Mouse (Mus musculus): Measurements from ENCODE around the gene Mfsd2a. TPM values are rescaled to one million over a fixed set of nuclear protein-coding genes. Genes with fewer than 3 reads are reported as not detected.
A peak's percentile ranks its signal among the peaks of the same experiment; 100 is the strongest.

The Mfsd2a gene
- total and polyA plus RNA-seq, 2 experiments, result 32.8 to 44.0 TPM

DNA sequence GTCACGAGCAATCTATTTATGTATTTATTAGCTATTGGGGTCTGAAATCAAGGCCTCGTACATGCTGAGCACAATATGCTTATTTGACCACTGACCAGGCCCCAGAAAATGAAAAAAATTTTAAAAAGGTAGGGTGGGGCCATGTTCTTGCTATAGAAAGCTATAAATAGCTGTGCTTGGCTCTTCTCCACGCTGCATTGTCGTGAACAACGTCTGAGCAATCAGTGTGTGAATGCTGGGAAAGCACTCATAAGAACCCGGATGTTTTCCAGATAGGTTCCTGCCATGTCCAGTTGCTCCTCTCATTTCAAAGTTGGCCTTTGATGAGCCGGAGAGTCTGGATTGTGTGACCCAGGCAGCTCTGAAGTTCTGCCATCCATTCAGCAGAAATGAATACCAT lies 46.8 kb downstream of the Mfsd2a start:
- H3K9ac ChIP-seq (ENCODE audit: low read depth, low read length), result no peak overlapping the region
- H3K4me1 ChIP-seq (ENCODE audit: control insufficient read depth, insufficient read depth, low read length), result no peaks in the 10 kb centered on the region
- no peaks in the 10 kb centered on the region for H3K79me2 ChIP-seq (ENCODE audit: control insufficient read depth, insufficient read depth, low read length)
- WGBS, result 82% methylated on average over 7 of the region's 7 CpGs
- H3K36me3 ChIP-seq (ENCODE audit: control insufficient read depth, insufficient read depth, low read length), result no peaks in the 10 kb centered on the region
- no peak overlapping the region for H3K27ac ChIP-seq (replicated peaks; ENCODE audit: insufficient read depth, low read depth, low read length)
- TF ChIP-seq CTCF (IDR thresholded peaks at IDR 0.05; ENCODE audit: low read depth, low read length), result no peak
- no peak for TF ChIP-seq POLR2A (IDR thresholded peaks at IDR 0.05; ENCODE audit: extremely low read depth, insufficient read depth, low read length)
- no peak overlapping the region for H3K4me3 ChIP-seq (ENCODE audit: insufficient read depth, low read depth, low read length)
- DNase-seq (ENCODE audit: extremely low read depth, low read depth, low spot score), result no peak
- peaks cover 5% of the 10 kb centered on the region; the same call in 1 of the 2 replicates for H3K27me3 ChIP-seq (ENCODE audit: control insufficient read depth, insufficient read depth, low read length)

DNA sequence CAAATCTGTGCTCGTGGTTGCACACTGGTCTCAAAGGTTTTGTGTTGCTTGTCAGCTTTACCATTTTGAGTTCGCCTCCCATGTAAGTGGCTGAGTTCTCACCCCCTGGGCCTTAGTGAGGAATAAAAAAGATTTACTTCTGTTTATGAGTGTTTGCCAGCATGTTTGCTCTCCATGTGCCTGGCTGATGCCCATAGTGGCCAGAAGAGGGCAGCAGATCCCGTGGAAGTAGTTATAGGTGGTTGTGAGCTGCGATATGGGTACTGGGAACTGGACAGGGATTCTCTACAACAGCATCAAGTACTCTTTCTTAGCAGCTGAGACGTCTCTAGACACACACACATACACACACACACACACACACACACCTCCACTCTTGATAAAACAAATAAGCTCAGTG lies 48.4 kb downstream of the Mfsd2a start:
- no peaks in the 10 kb centered on the region for H3K79me2 ChIP-seq (ENCODE audit: control insufficient read depth, insufficient read depth, low read length)

DNA sequence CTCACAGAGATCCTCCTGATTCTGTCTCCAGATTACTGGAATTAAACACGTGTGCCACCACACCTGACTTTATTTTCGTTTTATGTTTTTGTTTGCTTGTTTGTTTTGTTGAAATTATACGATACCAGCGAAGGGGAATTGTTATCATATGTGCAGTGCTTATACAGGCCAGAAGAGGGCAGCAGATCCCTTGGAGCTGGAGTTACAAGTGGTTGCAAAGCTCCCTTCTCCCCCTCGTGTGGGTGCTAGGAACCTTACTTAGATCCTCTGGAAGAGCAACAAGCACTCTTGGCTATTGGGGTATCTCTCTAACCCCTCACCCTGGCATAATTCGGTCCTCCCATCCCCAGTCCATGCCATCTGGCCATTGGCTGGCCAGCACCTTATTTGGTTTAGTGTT lies 50.4 kb downstream of the Mfsd2a start:
- H3K9ac ChIP-seq (ENCODE audit: low read depth, low read length), result no peak overlapping the region
- H3K27me3 ChIP-seq (ENCODE audit: control insufficient read depth, insufficient read depth, low read length), result no peaks in the 10 kb centered on the region
- 47% methylated on average over 6 of the region's 6 CpGs for WGBS
- H3K27ac ChIP-seq (replicated peaks; ENCODE audit: insufficient read depth, low read depth, low read length), result no peak overlapping the region
- no peaks in the 10 kb centered on the region for H3K36me3 ChIP-seq (ENCODE audit: control insufficient read depth, insufficient read depth, low read length)
- H3K4me3 ChIP-seq (ENCODE audit: insufficient read depth, low read depth, low read length), result no peak overlapping the region
- TF ChIP-seq CTCF (IDR thresholded peaks at IDR 0.05; ENCODE audit: low read depth, low read length) (peak; percentile 59), POLR2A (IDR thresholded peaks at IDR 0.05; ENCODE audit: extremely low read depth, insufficient read depth, low read length) (no peak)
- no peaks in the 10 kb centered on the region for H3K79me2 ChIP-seq (ENCODE audit: control insufficient read depth, insufficient read depth, low read length)
- DNase-seq (ENCODE audit: extremely low read depth, low read depth, low spot score), result peak; percentile 37
- no peaks in the 10 kb centered on the region for H3K4me1 ChIP-seq (ENCODE audit: control insufficient read depth, insufficient read depth, low read length)

More for the DNA sequence above, 48.4 kb downstream of the Mfsd2a start:
- DNase-seq (ENCODE audit: extremely low read depth, low read depth, low spot score), result no peak
- Histone ChIP-seq H3K27ac (replicated peaks; ENCODE audit: insufficient read depth, low read depth, low read length) (no peak overlapping the region), H3K9ac (ENCODE audit: low read depth, low read length) (no peak overlapping the region), H3K4me3 (ENCODE audit: insufficient read depth, low read depth, low read length) (no peak overlapping the region), H3K36me3 (ENCODE audit: control insufficient read depth, insufficient read depth, low read length) (no peaks in the 10 kb centered on the region), H3K27me3 (ENCODE audit: control insufficient read depth, insufficient read depth, low read length) (peaks cover 5% of the 10 kb centered on the region; the same call in 1 of the 2 replicates), H3K4me1 (ENCODE audit: control insufficient read depth, insufficient read depth, low read length) (no peaks in the 10 kb centered on the region)
- 76% methylated on average over 5 of the region's 5 CpGs for WGBS
- TF ChIP-seq POLR2A (IDR thresholded peaks at IDR 0.05; ENCODE audit: extremely low read depth, insufficient read depth, low read length), result no peak
- peak; percentile 71 for TF ChIP-seq CTCF (IDR thresholded peaks at IDR 0.05; ENCODE audit: low read depth, low read length)

DNA sequence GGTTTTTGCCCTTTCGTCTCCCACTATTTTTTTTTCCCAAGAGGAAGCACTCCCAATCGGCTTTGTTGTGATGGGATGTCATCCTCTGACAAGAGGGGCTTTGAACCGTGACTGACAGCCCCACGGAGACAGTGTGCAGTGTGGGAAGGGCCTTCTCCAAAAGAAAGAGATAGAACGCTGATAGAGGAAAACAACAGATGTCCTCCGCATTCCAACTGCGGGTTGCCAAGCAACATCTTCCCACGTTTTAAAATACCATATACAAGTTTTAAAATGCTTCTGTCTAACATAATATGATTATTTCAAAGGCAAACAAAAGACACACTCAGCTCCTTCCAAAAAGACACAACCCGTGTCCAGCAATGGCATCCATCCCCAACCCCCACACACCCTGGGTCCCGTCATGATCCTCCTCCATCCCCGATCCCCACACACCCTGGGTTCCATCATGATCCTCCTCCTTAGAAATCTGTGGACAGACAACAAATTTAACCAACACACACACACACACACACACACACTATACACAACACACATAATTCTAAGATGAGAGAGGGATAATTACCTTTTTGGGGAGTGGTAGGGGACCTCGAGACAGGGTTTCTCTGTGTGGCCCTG lies 51.3 kb downstream of the Mfsd2a start:
- WGBS, result 63% methylated on average over 12 of the region's 12 CpGs
- no peaks in the 10 kb centered on the region for H3K79me2 ChIP-seq (ENCODE audit: control insufficient read depth, insufficient read depth, low read length)
- no peak for DNase-seq (ENCODE audit: extremely low read depth, low read depth, low spot score)
- no peak overlapping the region for H3K27ac ChIP-seq (replicated peaks; ENCODE audit: insufficient read depth, low read depth, low read length)
- no peaks in the 10 kb centered on the region for H3K36me3 ChIP-seq (ENCODE audit: control insufficient read depth, insufficient read depth, low read length)
- no peaks in the 10 kb centered on the region for H3K4me1 ChIP-seq (ENCODE audit: control insufficient read depth, insufficient read depth, low read length)
- TF ChIP-seq POLR2A (IDR thresholded peaks at IDR 0.05; ENCODE audit: extremely low read depth, insufficient read depth, low read length) (no peak), CTCF (IDR thresholded peaks at IDR 0.05; ENCODE audit: low read depth, low read length) (no peak)
- no peak overlapping the region for H3K9ac ChIP-seq (ENCODE audit: low read depth, low read length)
- no peaks in the 10 kb centered on the region for H3K27me3 ChIP-seq (ENCODE audit: control insufficient read depth, insufficient read depth, low read length)
- no peak overlapping the region for H3K4me3 ChIP-seq (ENCODE audit: insufficient read depth, low read depth, low read length)

DNA sequence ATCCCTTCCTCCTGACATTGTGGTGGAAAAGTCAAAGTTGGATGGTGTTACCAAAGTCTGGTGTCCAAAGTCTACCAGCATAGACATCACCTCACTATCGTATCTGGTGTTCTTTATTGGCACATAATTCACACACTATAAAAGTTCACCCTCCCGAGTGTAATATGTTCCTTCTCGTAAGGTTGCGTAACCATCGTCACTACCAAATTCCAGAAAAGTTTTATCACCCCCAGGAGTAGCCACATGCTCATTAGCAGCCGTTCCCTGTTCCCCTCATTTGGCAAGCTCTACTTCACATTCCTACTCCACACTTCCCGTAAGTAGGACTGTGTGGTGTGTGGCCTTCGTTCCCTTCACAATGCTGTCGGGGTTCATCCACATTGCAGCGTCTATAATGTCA lies 55.6 kb downstream of the Mfsd2a start:
- Histone ChIP-seq H3K9ac (ENCODE audit: low read depth, low read length) (no peak overlapping the region), H3K27ac (replicated peaks; ENCODE audit: insufficient read depth, low read depth, low read length) (no peak overlapping the region), H3K27me3 (ENCODE audit: control insufficient read depth, insufficient read depth, low read length) (no peaks in the 10 kb centered on the region), H3K36me3 (ENCODE audit: control insufficient read depth, insufficient read depth, low read length) (no peaks in the 10 kb centered on the region), H3K4me3 (ENCODE audit: insufficient read depth, low read depth, low read length) (no peak overlapping the region), H3K4me1 (ENCODE audit: control insufficient read depth, insufficient read depth, low read length) (no peaks in the 10 kb centered on the region), H3K79me2 (ENCODE audit: control insufficient read depth, insufficient read depth, low read length) (no peaks in the 10 kb centered on the region)
- TF ChIP-seq CTCF (IDR thresholded peaks at IDR 0.05; ENCODE audit: low read depth, low read length), result no peak
- no peak for TF ChIP-seq POLR2A (IDR thresholded peaks at IDR 0.05; ENCODE audit: extremely low read depth, insufficient read depth, low read length)
- no peak for DNase-seq (ENCODE audit: extremely low read depth, low read depth, low spot score)
- WGBS, result 80% methylated on average over 10 of the region's 10 CpGs

DNA sequence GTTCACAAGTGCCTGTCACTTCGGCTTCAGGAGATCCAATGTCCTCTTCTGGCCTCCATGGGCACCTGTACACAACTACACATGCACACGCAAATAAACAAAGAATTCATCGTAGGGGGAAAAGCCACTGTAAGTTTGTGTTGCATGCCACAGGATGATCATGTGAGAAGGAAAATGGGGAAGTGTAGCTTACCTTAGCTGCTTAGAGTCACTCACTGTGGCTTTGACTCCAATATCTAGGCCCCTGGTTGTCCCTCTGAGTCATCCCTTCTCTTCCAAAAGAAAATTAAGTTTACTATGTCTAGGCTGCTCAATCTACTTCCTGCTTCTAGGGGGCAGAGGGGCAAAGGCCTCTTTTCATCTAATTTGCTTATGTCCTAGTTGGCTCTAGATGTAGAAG lies 57.3 kb downstream of the Mfsd2a start:
- TF ChIP-seq CTCF (IDR thresholded peaks at IDR 0.05; ENCODE audit: low read depth, low read length), result no peak
- no peak for TF ChIP-seq POLR2A (IDR thresholded peaks at IDR 0.05; ENCODE audit: extremely low read depth, insufficient read depth, low read length)
- Histone ChIP-seq H3K27ac (replicated peaks; ENCODE audit: insufficient read depth, low read depth, low read length) (no peak overlapping the region), H3K27me3 (ENCODE audit: control insufficient read depth, insufficient read depth, low read length) (no peaks in the 10 kb centered on the region), H3K4me1 (ENCODE audit: control insufficient read depth, insufficient read depth, low read length) (no peaks in the 10 kb centered on the region), H3K79me2 (ENCODE audit: control insufficient read depth, insufficient read depth, low read length) (no peaks in the 10 kb centered on the region), H3K36me3 (ENCODE audit: control insufficient read depth, insufficient read depth, low read length) (no peaks in the 10 kb centered on the region), H3K4me3 (ENCODE audit: insufficient read depth, low read depth, low read length) (no peak overlapping the region), H3K9ac (ENCODE audit: low read depth, low read length) (no peak overlapping the region)
- no peak for DNase-seq (ENCODE audit: extremely low read depth, low read depth, low spot score)
- 90% methylated on average over 3 of the region's 3 CpGs for WGBS
